Mouse (Mus musculus) left cerebral cortex, adult 18-20 months (tissue): Measurements from ENCODE around the gene Sstr3. TPM values are rescaled to one million over a fixed set of nuclear protein-coding genes. Genes with fewer than 3 reads are reported as not detected.

Experiments
- DNase-seq, 2 experiments: peaks; one replicate each; pipeline ENCODE4 v3.0.0; 2021 to 2022; ENCODE audit warnings: low spot score in 2 of 2, mixed read lengths in 1 of 2
- total RNA-seq, 2 experiments: library from RNA; stranded (reverse); gene quantifications; 2 replicates each; pipeline ENCODE4 v1.2.3; 2021

Sstr3 gene
- total RNA-seq, 2 experiments from 2014 or later: 22.1 to 25.2 TPM

DNA sequence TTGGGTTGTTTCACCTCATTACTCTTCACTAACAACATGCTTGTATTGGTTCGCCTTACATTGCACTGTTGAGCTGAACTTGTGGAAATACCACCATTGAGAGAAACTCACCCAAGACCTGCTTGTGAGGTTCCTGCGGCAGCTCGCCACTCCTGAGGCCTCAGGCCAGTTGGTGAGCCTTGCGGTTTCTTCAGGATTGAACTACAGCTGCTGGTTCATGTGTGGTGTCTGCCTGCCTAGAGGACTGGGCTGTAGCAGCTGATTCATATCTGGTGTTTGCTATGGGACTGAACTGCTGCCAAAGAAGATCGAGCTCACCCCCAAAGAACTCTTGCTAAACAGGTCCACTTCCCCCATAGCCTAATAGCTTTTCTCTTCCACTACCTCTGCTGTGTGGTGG lies 39.7 kb downstream of the Sstr3 start:
- DNase-seq: no peak

DNA sequence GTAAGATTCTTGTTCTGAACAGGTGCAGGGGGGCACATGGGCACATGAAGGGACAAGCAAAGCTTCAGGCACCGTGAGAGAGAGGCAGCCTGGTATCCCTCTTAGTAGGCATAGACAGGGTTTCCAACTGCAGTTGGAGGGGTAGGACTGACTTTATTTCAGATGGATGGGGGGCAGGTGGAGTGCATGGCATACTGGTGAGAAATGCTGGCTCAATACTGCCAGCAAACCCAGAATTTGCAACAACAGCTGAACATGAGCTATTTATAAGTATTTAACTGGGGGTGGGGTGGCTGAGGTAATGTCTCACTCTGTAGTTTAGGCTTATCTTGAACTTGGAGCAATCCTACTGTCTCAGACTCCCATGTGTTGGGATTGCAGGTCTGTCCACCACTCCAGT lies 40.5 kb downstream of the Sstr3 start:
- no peak for DNase-seq

DNA sequence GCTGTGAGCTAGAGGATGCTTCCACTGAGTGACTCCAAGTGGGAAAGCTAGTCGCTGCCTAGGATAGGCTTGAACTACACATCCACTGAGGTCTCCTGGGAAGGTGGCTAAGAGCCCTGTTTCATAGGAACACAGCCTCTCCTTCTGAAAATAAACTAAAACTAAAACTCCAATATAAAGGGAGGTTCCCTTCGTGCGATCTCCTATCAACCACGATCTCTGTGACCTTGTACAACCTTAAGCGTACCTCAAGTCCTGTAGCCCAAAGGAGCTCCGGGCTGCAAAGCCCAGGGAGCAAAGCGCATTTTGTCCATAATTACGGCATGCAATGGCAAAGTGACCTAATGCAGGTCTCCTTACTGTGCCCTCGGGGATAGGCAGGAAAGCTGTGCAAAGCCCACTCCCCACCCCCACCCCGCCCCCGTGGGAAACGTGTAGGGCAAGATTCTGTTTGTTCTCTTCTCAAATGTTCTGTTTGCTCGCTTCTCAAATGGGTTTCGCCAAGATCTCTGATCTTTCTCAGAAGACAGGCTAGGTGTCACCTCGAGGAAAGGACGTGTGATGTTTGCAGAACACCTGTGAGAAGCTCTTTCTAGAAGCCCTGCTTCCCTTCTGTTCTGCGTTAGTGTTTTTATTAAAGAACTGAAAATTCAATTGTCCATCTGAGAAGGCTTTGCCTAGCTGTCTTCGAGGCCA lies 41.9 kb downstream of the Sstr3 start:
- DNase-seq: no peak

- no peak for DNase-seq
Observed at GRCm38 (mm10) chr15:78494968-78495406, 49.5 kb downstream of the Sstr3 start, which contains the start of gene Il2rb. TSS of gene Il2rb (minus strand) at chr15:78495271.

- no peak for DNase-seq
Observed at GRCm38 (mm10) chr15:78493401-78494010, 51.0 kb downstream of the Sstr3 start.

- DNase-seq: no peak
Observed at GRCm38 (mm10) chr15:78491301-78491700, 53.2 kb downstream of the Sstr3 start.

- no peak for DNase-seq
Observed at GRCm38 (mm10) chr15:78489906-78490305, 54.6 kb downstream of the Sstr3 start.

DNA sequence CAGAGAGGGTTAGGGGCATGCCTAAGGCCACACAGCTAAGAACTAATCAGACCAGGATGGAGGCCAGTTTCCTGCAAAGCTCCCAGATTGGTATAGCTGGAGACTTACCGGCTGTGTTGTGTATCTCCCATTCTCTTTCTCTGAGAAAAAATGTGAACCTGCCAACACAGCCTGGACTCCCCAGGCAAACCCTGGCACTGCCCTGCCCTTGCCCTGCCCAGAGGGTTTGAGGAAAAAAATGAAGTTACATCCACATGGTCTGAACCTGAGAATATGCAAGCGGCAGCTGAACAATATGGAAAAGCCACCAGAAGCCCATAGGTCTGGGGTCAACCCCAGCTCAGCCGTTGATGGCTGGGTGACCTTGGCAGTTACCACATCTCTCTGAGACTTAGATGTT lies 55.2 kb downstream of the Sstr3 start:
- no peak for DNase-seq

- no peak for DNase-seq
Observed at GRCm38 (mm10) chr15:78487066-78487465, 57.4 kb downstream of the Sstr3 start.

Other genes with a start within 250 kb of the Sstr3 start
- gene Csf2rb2, start 239.0 kb downstream of the Sstr3 start, total RNA-seq: under 1 TPM; 0.66 to 0.72 TPM
- gene Csf2rb, start 218.9 kb downstream of the Sstr3 start, total RNA-seq: under 1 TPM; 0.66 to 1.00 TPM
- not detected for gene Tex33, start 148.8 kb downstream of the Sstr3 start, total RNA-seq
- 10 to 100 TPM; 31.6 to 33.8 TPM for gene Tst, start 138.8 kb downstream of the Sstr3 start, total RNA-seq
- gene Mpst, start 138.3 kb downstream of the Sstr3 start, total RNA-seq: 10 to 100 TPM; 28.4 to 33.0 TPM
- 100 to 1,000 TPM; 313 to 338 TPM for gene Kctd17, start 116.1 kb downstream of the Sstr3 start, total RNA-seq
- 1 to 10 TPM in 1 of 2 experiments, under 1 TPM in 1; 0.23 to 1.4 TPM for gene Tmprss6, start 76.1 kb downstream of the Sstr3 start, total RNA-seq
- gene Il2rb, start 49.4 kb downstream of the Sstr3 start, total RNA-seq: under 1 TPM in 1 of 2 experiments, not detected in 1; 0.28 TPM
- 1 to 10 TPM in 1 of 2 experiments, under 1 TPM in 1; 0.84 to 1.3 TPM for gene C1qtnf6, start 13.3 kb downstream of the Sstr3 start, total RNA-seq
- gene Rac2, start 28.1 kb upstream of the Sstr3 start, total RNA-seq: 1 to 10 TPM; 2.9 to 4.6 TPM
- gene Cyth4, start 52.4 kb upstream of the Sstr3 start, total RNA-seq: 10 to 100 TPM; 10.1 to 10.4 TPM
- 100 to 1,000 TPM; 165 to 168 TPM for gene Elfn2, start 174.1 kb upstream of the Sstr3 start, total RNA-seq
- 1 to 10 TPM; 3.8 to 4.2 TPM for gene Mfng, start 228.8 kb upstream of the Sstr3 start, total RNA-seq